Mouse (Mus musculus) kidney, postnatal 4 days (tissue): ENCODE results near the gene Kprp.
"Not testable (repeated sequence)": the region's sequence is repeated elsewhere in the genome, so short reads cannot be mapped to it uniquely, and the experiment has no call there.

Experiments used
- DNase-seq, 2 experiments: peaks; one replicate each; pipeline ENCODE4 v3.0.0; 2021; ENCODE audit warnings: mixed read lengths in 2 of 2

Gene Kprp

GRCm38 (mm10) chr3:92827108-92827507 is at the start of gene Kprp:
Gene Kprp, minus strand, starts transcription at chr3:92827247.
- no peak for DNase-seq

GRCm38 (mm10) chr3:92874180-92874579 is 47.1 kb upstream of the Kprp start:
- DNase-seq, result no peak

- no peak for DNase-seq
These were observed 43.1 kb upstream of the Kprp start, which contains the start of gene 2310050C09Rik for GRCm38 (mm10) chr3:92870116-92870515. Gene 2310050C09Rik, minus strand, starts transcription at chr3:92870216.

GRCm38 (mm10) chr3:92851186-92851585 is 24.1 kb upstream of the Kprp start, which contains the start of gene Lce1l:
Gene Lce1l, minus strand, starts transcription at chr3:92851286.
- DNase-seq, result no peak

GRCm38 (mm10) chr3:92825808-92826207 is 1.2 kb downstream of the Kprp start:
- peak in 1 of 2 experiments; percentile 1 for DNase-seq

- DNase-seq, result not testable (repeated sequence)
These were observed 11.0 kb downstream of the Kprp start for GRCm38 (mm10) chr3:92816036-92816435.

GRCm38 (mm10) chr3:92815581-92815980 is 11.5 kb downstream of the Kprp start:
- no peak for DNase-seq

GRCm38 (mm10) chr3:92807791-92808190 is 19.3 kb downstream of the Kprp start, which contains the start of gene Lce1k:
Gene Lce1k, minus strand, starts transcription at chr3:92807891.
- DNase-seq, result no peak

- no peak for DNase-seq
These were observed 36.6 kb downstream of the Kprp start, which contains the start of gene Lce1j for GRCm38 (mm10) chr3:92790414-92790813. Gene Lce1j, minus strand, starts transcription at chr3:92790514.

- DNase-seq, result no peak
These were observed 48.2 kb downstream of the Kprp start, which contains the start of gene Lce1i for GRCm38 (mm10) chr3:92778799-92779198. Gene Lce1i, minus strand, starts transcription at chr3:92778899.
